Mouse (Mus musculus) olfactory bulb, adult 2 months (tissue): ENCODE data around the gene Plekho2.

Source experiments
- CTCF ChIP-seq: fragments of 200-500 bp; IDR thresholded peaks from 2 replicates; pipeline ENCODE4 v1.5.1; 2012; ENCODE audit warnings: low read depth, mild to moderate bottlenecking, low read length, moderate library complexity; ENCODE audit not compliant: insufficient read depth
- POLR2A ChIP-seq: fragments of 200-500 bp; IDR thresholded peaks from 2 replicates; pipeline ENCODE4 v1.6.1; 2012; ENCODE audit warnings: mild to moderate bottlenecking, low read depth, low read length, moderate library complexity; ENCODE audit not compliant: insufficient read depth

DNA sequence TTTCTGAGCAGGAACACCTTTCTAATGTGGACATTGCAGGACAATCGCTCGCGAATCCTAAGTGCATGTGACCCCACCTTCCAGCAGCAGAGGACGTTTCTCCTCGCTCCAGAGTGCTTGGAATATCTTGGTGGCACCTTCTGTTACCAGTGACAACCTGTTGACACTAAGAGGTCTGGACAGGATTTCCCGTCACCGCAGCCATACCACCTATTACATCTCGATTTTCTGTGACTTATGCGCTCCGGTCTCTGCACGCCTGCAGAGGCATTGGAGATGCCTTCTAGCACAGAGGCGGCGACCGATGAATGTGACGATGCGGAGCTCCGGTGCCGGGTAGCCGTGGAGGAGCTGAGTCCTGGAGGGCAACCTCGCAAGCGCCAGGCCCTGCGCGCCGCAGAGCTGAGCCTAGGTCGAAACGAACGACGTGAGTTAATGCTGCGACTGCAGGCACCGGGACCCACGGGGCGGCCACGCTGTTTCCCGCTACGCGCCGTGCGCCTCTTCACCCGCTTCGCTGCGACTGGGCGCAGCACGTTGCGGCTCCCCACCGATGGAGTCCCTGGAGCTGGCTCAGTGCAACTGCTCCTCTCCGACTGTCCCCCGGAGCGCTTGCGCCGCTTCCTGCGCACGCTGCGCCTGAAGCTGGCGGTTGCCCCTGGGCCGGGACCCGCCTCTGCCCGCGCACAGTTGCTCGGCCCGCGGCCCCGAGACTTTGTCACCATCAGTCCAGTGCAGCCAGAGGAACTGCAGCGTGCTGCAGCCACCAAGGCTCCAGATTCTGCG is 7.9 kb upstream of the Plekho2 start:
- TF ChIP-seq CTCF: no peak
- TF ChIP-seq POLR2A: no peak
